Mouse (Mus musculus) stomach, embryonic 14.5 days (tissue): ENCODE measurements around the gene Ddx19b. TPM values are rescaled to one million over a fixed set of nuclear protein-coding genes. Genes with fewer than 3 reads are reported as not detected.
"Not testable (repeated sequence)": the region's sequence is repeated elsewhere in the genome, so short reads cannot be mapped to it uniquely, and the experiment has no call there.

Experiments used
- ATAC-seq: fragments of 200-750 bp; cut with Nextera tagmentation; 2 replicates; pipeline ENCODE4 v1.8.0; 2017; ENCODE audit warnings: low read depth, moderate TSS enrichment; ENCODE audit not compliant: insufficient number of reproducible peaks, insufficient read depth, low FRiP score
- H3K27ac ChIP-seq: fragments of 300-500 bp; sonication (generic); 2 replicates; pipeline ENCODE4 v1.5.1; 2014; ENCODE audit warnings: mild to moderate bottlenecking, low read length, moderate library complexity, mixed read lengths
- H3K27me3 ChIP-seq: fragments of 300-500 bp; sonication (generic); 2 replicates; pipeline ENCODE4 v1.6.1; 2014; ENCODE audit warnings: low read length, control low read depth, mixed read lengths; ENCODE audit not compliant: control insufficient read depth, insufficient read depth
- H3K36me3 ChIP-seq: fragments of 300-500 bp; sonication (generic); 2 replicates; pipeline ENCODE4 v1.6.1; 2014; ENCODE audit warnings: mild to moderate bottlenecking, control low read depth, low read length, moderate library complexity, mixed read lengths; ENCODE audit not compliant: control insufficient read depth, insufficient read depth
- H3K4me1 ChIP-seq: fragments of 300-500 bp; sonication (generic); 2 replicates; pipeline ENCODE4 v1.6.1; 2014; ENCODE audit warnings: low read length, control low read depth, mixed read lengths; ENCODE audit not compliant: control insufficient read depth, insufficient read depth
- H3K4me2 ChIP-seq: fragments of 300-500 bp; sonication (generic); replicated peaks from 2 replicates; pipeline ENCODE4 v1.6.1; 2014; ENCODE audit warnings: low read depth, low read length, control low read depth
- H3K4me3 ChIP-seq: fragments of 300-500 bp; sonication (generic); 2 replicates; pipeline ENCODE4 v1.5.1; 2014; ENCODE audit warnings: low read depth, low read length, control low read depth
- H3K9ac ChIP-seq: fragments of 300-500 bp; sonication (generic); replicated peaks from 2 replicates; pipeline ENCODE4 v1.6.1; 2014; ENCODE audit warnings: low read depth, mild to moderate bottlenecking, control low read depth, low read length, moderate library complexity, mixed read lengths
- H3K9me3 ChIP-seq: fragments of 300-500 bp; sonication (generic); 2 replicates; pipeline ENCODE4 v1.6.1; 2016; ENCODE audit warnings: low read depth, low read length, control low read depth; ENCODE audit not compliant: control insufficient read depth
- WGBS: fragments of 180-500 bp; shearing (Covaris S2); extraction: QIAGEN DNeasy Blood & Tissue Kit; methylation state at CpG from one replicate; pipeline ENCODE4 v1.1.7; 2014; 5-methylcytosine and 5-hydroxymethylcytosine counted together
- polyA plus RNA-seq: library from polyadenylated mRNA; unstranded; fragments of >200 nt; fragmentation: Nextera tagmentation; extraction: Ambion mirVana; gene quantifications from 2 replicates; pipeline ENCODE4 v1.2.1, GENCODE M21; 2014

Ddx19b gene
- polyA plus RNA-seq, 1 experiment from 2014 or later, result 7.7 TPM

GRCm38 (mm10) chr8:110966586-110966985 is 65.0 kb downstream of the Ddx19b start:
- H3K36me3 ChIP-seq, result peaks cover 12% of the 10 kb centered on the region; the same call in 1 of the 2 replicates

GRCm38 (mm10) chr8:110965594-110965993 is 66.0 kb downstream of the Ddx19b start:
- ATAC-seq, result no peak
- H3K4me2 ChIP-seq, result no peak overlapping the region

More at GRCm38 (mm10) chr8:110966586-110966985, 65.0 kb downstream of the Ddx19b start:
- no peaks in the 10 kb centered on the region for H3K27me3 ChIP-seq
- H3K4me3 ChIP-seq, result no peak overlapping the region
- no peak overlapping the region for H3K4me2 ChIP-seq
- H3K9ac ChIP-seq, result no peak overlapping the region
- ATAC-seq, result no peak
- WGBS, result 83% methylated on average over 8 of the region's 8 CpGs
- H3K9me3 ChIP-seq, result no peaks in the 10 kb centered on the region
- H3K27ac ChIP-seq, result no peak overlapping the region
- H3K4me1 ChIP-seq, result 0 out of 2 replicates have a peak, but pooled peaks cover 7% of the 10 kb centered on the region

GRCm38 (mm10) chr8:110964666-110965065 is 66.9 kb downstream of the Ddx19b start:
- no peak for ATAC-seq
- 76% methylated on average over 7 of the region's 7 CpGs for WGBS
- Histone ChIP-seq H3K36me3 (peaks cover 18% of the 10 kb centered on the region; the same call in 1 of the 2 replicates), H3K9me3 (no peaks in the 10 kb centered on the region), H3K27ac (no peak overlapping the region), H3K4me3 (no peak overlapping the region), H3K4me1 (0 out of 2 replicates have a peak, but pooled peaks cover 2% of the 10 kb centered on the region), H3K4me2 (no peak overlapping the region), H3K9ac (no peak overlapping the region), H3K27me3 (no peaks in the 10 kb centered on the region)

More at GRCm38 (mm10) chr8:110965594-110965993, 66.0 kb downstream of the Ddx19b start:
- H3K9me3 ChIP-seq, result no peaks in the 10 kb centered on the region
- no peak overlapping the region for H3K27ac ChIP-seq
- peaks cover 12% of the 10 kb centered on the region; the same call in 1 of the 2 replicates for H3K36me3 ChIP-seq
- WGBS, result 61% methylated on average over 7 of the region's 7 CpGs
- no peaks in the 10 kb centered on the region for H3K27me3 ChIP-seq
- H3K9ac ChIP-seq, result no peak overlapping the region
- H3K4me3 ChIP-seq, result no peak overlapping the region
- 0 out of 2 replicates have a peak, but pooled peaks cover 3% of the 10 kb centered on the region for H3K4me1 ChIP-seq

- H3K4me2 ChIP-seq, result no peak overlapping the region
- H3K9ac ChIP-seq, result no peak overlapping the region
- no peak for ATAC-seq
- no peak overlapping the region for H3K4me3 ChIP-seq
- WGBS, result 82% methylated on average over 2 of the region's 2 CpGs
- H3K27me3 ChIP-seq, result no peaks in the 10 kb centered on the region
- H3K36me3 ChIP-seq, result peaks cover 19% of the 10 kb centered on the region; the same call in 1 of the 2 replicates
- H3K9me3 ChIP-seq, result no peaks in the 10 kb centered on the region
- H3K4me1 ChIP-seq, result 0 out of 2 replicates have a peak, but pooled peaks cover 2% of the 10 kb centered on the region
- H3K27ac ChIP-seq, result no peak overlapping the region
These were observed 68.5 kb downstream of the Ddx19b start for GRCm38 (mm10) chr8:110963051-110963450.

- ATAC-seq, result no peak
- Histone ChIP-seq H3K4me3 (no peak overlapping the region), H3K27ac (no peak overlapping the region), H3K9me3 (no peaks in the 10 kb centered on the region), H3K36me3 (peaks cover 25% of the 10 kb centered on the region; the same call in 1 of the 2 replicates), H3K9ac (no peak overlapping the region), H3K4me2 (no peak overlapping the region), H3K4me1 (no peaks in the 10 kb centered on the region), H3K27me3 (no peaks in the 10 kb centered on the region)
- WGBS, result 91% methylated on average over 6 of the region's 6 CpGs
These were observed 71.6 kb downstream of the Ddx19b start for GRCm38 (mm10) chr8:110959906-110960305.

GRCm38 (mm10) chr8:110959071-110959780 is 72.3 kb downstream of the Ddx19b start:
- Histone ChIP-seq H3K4me2 (no peak overlapping the region), H3K36me3 (peaks cover 25% of the 10 kb centered on the region; the same call in 1 of the 2 replicates), H3K4me1 (no peaks in the 10 kb centered on the region), H3K27ac (no peak overlapping the region), H3K9me3 (no peaks in the 10 kb centered on the region), H3K4me3 (no peak overlapping the region), H3K9ac (no peak overlapping the region), H3K27me3 (no peaks in the 10 kb centered on the region)
- ATAC-seq, result no peak
- 93% methylated on average over 12 of the region's 12 CpGs for WGBS

GRCm38 (mm10) chr8:110958553-110958952 is 73.0 kb downstream of the Ddx19b start:
- H3K36me3 ChIP-seq, result peaks cover 25% of the 10 kb centered on the region; the same call in 1 of the 2 replicates
- not testable (repeated sequence) for H3K4me1 ChIP-seq, H3K4me2 ChIP-seq, H3K27me3 ChIP-seq, ATAC-seq, H3K27ac ChIP-seq, H3K9ac ChIP-seq, H3K9me3 ChIP-seq, H3K4me3 ChIP-seq
- WGBS, result 93% methylated on average over 7 of the region's 7 CpGs

GRCm38 (mm10) chr8:110958135-110958534 is 73.4 kb downstream of the Ddx19b start:
- no peaks in the 10 kb centered on the region for H3K27me3 ChIP-seq
- H3K36me3 ChIP-seq, result peaks cover 25% of the 10 kb centered on the region; the same call in 1 of the 2 replicates
- H3K27ac ChIP-seq, result no peak overlapping the region
- H3K9me3 ChIP-seq, result no peaks in the 10 kb centered on the region
- no peak overlapping the region for H3K4me3 ChIP-seq
- 95% methylated on average over 5 of the region's 5 CpGs for WGBS
- no peak for ATAC-seq
- H3K4me2 ChIP-seq, result no peak overlapping the region
- no peak overlapping the region for H3K9ac ChIP-seq
- no peaks in the 10 kb centered on the region for H3K4me1 ChIP-seq
